Comparison of ENCODE assay signal across 9 mouse cellular contexts in the genomic region with DNA sequence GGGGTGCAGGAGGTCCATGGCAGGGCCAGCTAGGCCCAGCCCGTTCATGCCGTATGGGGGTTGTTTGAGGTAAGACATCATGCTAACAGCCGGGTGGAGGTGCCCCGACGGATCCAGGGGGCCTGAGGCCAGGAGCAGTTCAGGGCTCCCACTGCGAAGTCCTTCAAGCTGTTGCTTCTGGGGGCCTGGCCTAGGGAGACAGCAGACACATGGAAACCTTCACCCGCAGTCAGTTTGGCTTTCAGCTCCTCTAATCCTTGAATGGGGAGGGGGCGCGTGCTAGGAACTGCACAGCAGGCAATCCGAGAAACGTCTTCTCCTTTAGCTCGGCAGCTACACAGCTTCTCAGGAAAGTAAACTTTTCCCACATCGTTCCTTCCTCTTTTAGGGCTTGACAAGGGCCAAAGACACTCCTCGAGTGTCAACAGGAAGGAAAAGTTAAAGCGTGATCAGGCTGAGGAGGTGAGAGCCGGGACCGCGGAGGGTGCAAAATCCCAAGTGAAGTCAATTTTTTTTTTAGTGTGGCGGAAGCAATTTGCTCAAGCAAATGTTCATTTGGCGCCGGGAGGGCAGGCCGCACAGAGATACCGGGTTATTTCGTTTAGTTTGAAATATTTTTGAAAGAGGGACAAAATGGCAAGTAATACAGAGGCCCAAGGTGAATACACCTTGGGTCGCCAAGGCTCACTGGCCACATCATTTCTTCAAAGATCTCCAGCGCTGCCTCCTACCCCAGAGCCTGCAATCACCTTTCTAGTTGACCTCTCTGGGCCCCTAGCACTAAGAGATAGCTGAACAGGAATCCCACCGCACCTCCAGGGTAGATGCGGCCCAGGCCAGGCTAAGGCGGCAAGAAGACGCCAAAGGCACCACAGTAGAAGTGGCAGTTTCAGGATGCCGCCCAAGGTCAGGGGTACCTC. TPM values are rescaled to one million over a fixed set of nuclear protein-coding genes. Genes with fewer than 3 reads are reported as not detected.
DNase-seq lines count a peak whose midpoint lies in the region; ATAC-seq and TF ChIP-seq lines count a peak whose summit lies in the region.
"Had no signal": no experiment of that assay in that cellular context is flagged by ENCODE, and none has a peak within 500 bp of the region (broad histone marks: within the 10 kb centered on the region; RNA-seq: fewer than 3 reads in every experiment).

No protein-coding gene starts in this region.

- H3K27ac ChIP-seq in lung, postnatal 0 days (ENCODE audit: low read length): no peak overlapping the region
- H3K27ac ChIP-seq in forebrain, embryonic 16.5 days (ENCODE audit: low read length): no peak overlapping the region
- H3K27ac ChIP-seq in olfactory bulb, adult 2 months (ENCODE audit: insufficient read depth, low read depth, low read length): no peak overlapping the region

- no peak for TF ChIP-seq EP300 in lung, postnatal 0 days (IDR thresholded peaks at IDR 0.05)

- no peak for TF ChIP-seq POLR2A in olfactory bulb, adult 2 months (IDR thresholded peaks at IDR 0.05; ENCODE audit: insufficient read depth, low read depth, low read length)

- no peaks in the 10 kb centered on the region for H3K36me3 ChIP-seq in lung, postnatal 0 days (ENCODE audit: insufficient read depth, low read length)
- H3K36me3 ChIP-seq in forebrain, embryonic 16.5 days (ENCODE audit: control insufficient read depth, insufficient read depth): no peaks in the 10 kb centered on the region

- no peak overlapping the region for H3K4me3 ChIP-seq in lung, postnatal 0 days (ENCODE audit: low read depth, low read length)
- peak overlapping the region; percentile 59 for H3K4me3 ChIP-seq in forebrain, embryonic 16.5 days (replicated peaks; ENCODE audit: low read length)
- 0 out of 2 replicates have a peak overlapping the region, but pooled peaks have one; percentile 20 for H3K4me3 ChIP-seq in olfactory bulb, adult 2 months (ENCODE audit: insufficient read depth, low read depth, low read length)

- no peak for TF ChIP-seq CTCF in lung, postnatal 0 days (IDR thresholded peaks at IDR 0.05)
- no peak for TF ChIP-seq CTCF in olfactory bulb, adult 2 months (IDR thresholded peaks at IDR 0.05; ENCODE audit: insufficient read depth, low read depth, low read length)

- DNase-seq in heart, adult 11 months: peak; percentile 90
- no peak for DNase-seq in heart, adult 8-10 months (ENCODE audit: low spot score)
- peak; percentile 8 to 27 for DNase-seq in lung, postnatal 4 days
- DNase-seq in lung, postnatal 0 days (ENCODE audit: low spot score): no peak
- no peak for DNase-seq in cerebellum, adult 11-12 months
- DNase-seq in spleen, adult 18-20 months: no peak

- peaks cover 17% of the 10 kb centered on the region for H3K4me1 ChIP-seq in lung, postnatal 0 days (ENCODE audit: insufficient read depth, low read depth, low read length)
- H3K4me1 ChIP-seq in forebrain, embryonic 16.5 days (replicated peaks; ENCODE audit: control insufficient read depth, insufficient read depth, low read length): peaks cover 48% of the 10 kb centered on the region
- peaks cover 35% of the 10 kb centered on the region for H3K4me1 ChIP-seq in olfactory bulb, adult 2 months (ENCODE audit: control insufficient read depth, insufficient read depth, low read length)

- H3K9me3 ChIP-seq in lung, postnatal 0 days (ENCODE audit: low read length): no peaks in the 10 kb centered on the region
- H3K9me3 ChIP-seq in forebrain, embryonic 16.5 days (ENCODE audit: control insufficient read depth, low read length): no peaks in the 10 kb centered on the region

- no peak overlapping the region for H3K4me2 ChIP-seq in lung, postnatal 0 days (replicated peaks; ENCODE audit: low read depth, low read length)
- peak overlapping the region; percentile 68 for H3K4me2 ChIP-seq in forebrain, embryonic 16.5 days (ENCODE audit: low read length)

- H3K9ac ChIP-seq in lung, postnatal 0 days (replicated peaks; ENCODE audit: low read depth): no peak overlapping the region
- H3K9ac ChIP-seq in forebrain, embryonic 16.5 days (replicated peaks; ENCODE audit: low read depth, low read length): peak overlapping the region; percentile 66

- WGBS in lung, postnatal 0 days: 19% methylated on average over 31 of the region's 31 CpGs
- WGBS in forebrain, embryonic 16.5 days: 4% methylated on average over 31 of the region's 31 CpGs
- WGBS in olfactory bulb, adult 2 months: 47% methylated on average over 31 of the region's 31 CpGs

- ATAC-seq in lung, postnatal 0 days: no peak
- ATAC-seq in forebrain, embryonic 16.5 days: no peak

- H3K27me3 ChIP-seq in lung, postnatal 0 days (replicated peaks; ENCODE audit: insufficient read depth, low read length): peaks cover 87% of the 10 kb centered on the region
- peaks cover 16% of the 10 kb centered on the region for H3K27me3 ChIP-seq in forebrain, embryonic 16.5 days (replicated peaks; ENCODE audit: control insufficient read depth, insufficient read depth, low read length)

RNA-seq across cellular contexts. Expression of gene Otx1, which starts 3.0 kb away (rescaled TPM):
- not detected for total RNA-seq in heart, adult 8-10 months (2022)
- 0.20 and 0.21 TPM in 2 replicates for polyA plus RNA-seq in lung, postnatal 0 days (2015; fragmentation: Nextera tagmentation; extraction: Ambion mirVana)
- 9.3 and 9.5 TPM in 2 replicates for polyA plus RNA-seq in forebrain, embryonic 16.5 days (2015; fragmentation: Nextera tagmentation; extraction: Ambion mirVana)
- polyA plus RNA-seq in olfactory bulb, adult 2 months (2012; ENCODE audit: insufficient read depth, insufficient read length, low replicate concordance, missing spikeins): not detected in 2 replicates
- total RNA-seq: liver, adult 2 months had no signal
- polyA plus RNA-seq: liver, adult 2 months had no signal

Comparison
In these comparisons a context has a peak if more than half of its experiments do, and no peak if none do; other contexts are left out.
1. DNase-seq: peak in heart, adult 11 months (single experiment) and lung, postnatal 4 days (2 of 2); none in heart, adult 8-10 months (single experiment), lung, postnatal 0 days (single experiment), cerebellum, adult 11-12 months (single experiment) and spleen, adult 18-20 months (0 of 2).